Mouse (Mus musculus): ENCODE results near the gene Bcl2l14. TPM values are rescaled to one million over a fixed set of nuclear protein-coding genes. Genes with fewer than 3 reads are reported as not detected.

Bcl2l14 gene
- polyA plus RNA-seq, 1 experiment from 2014 or later, result 0.57 TPM

DNA sequence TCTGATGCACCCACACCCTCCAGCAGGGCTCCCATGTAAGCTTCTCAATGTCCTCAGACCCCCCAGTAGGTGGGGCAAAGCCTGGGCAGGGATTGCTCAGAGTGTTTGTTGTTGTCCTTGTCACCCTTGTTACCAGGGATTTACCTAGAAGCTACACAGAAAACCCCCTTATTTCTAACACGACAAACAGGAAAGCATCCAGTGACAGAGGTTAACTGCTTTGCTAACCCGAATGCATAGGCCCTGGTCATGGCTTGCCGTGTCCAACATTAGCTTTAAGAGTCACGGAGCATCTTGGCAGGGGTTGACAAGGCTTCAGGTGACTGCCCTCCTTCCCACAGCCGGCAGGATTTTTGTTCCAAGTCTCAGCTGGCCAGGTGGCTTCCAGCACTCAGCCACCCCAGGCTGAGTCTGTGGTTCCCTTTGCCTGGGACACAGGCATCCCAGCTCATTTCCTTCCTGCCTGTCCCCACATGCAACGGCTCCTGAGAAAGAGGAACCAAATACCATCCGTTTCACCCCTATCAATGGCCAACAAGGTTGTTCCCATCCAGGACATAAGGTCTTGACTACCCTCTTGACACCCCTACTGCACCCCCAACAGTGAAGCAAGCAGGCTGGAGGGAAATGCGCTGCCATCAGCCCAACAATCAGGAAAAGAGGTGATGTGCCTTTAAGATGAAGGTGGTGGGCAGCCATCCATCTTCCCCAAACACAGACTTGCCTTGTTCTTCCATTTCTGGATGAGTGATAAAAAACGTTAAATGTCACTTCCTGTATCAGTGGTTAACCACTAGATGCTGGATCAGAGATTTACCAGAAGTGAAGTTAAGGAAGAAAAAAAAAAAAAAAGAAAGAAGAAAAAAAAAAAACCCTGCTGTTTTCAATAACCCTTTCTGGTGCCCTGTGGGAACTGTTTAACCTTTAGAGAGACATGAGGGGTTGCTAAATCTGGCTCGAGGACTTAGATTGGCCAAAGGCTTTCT lies 29.5 kb upstream of the Bcl2l14 start:
- H3K4me3 ChIP-seq (ENCODE audit: low read depth, low read length), result no peak overlapping the region
- no peak overlapping the region for H3K27ac ChIP-seq (replicated peaks; ENCODE audit: low read depth, low read length)
- no peaks in the 10 kb centered on the region for H3K27me3 ChIP-seq (ENCODE audit: control insufficient read depth, insufficient read depth, low read length)
- H3K9ac ChIP-seq (ENCODE audit: low read length), result no peak overlapping the region
- H3K4me2 ChIP-seq (ENCODE audit: low read depth, severe bottlenecking), result no peak overlapping the region
- DNase-seq (ENCODE audit: low spot score) (no peak), ATAC-seq (ENCODE audit: insufficient number of reproducible peaks, low FRiP score, low TSS enrichment, low read depth) (no peak)
- no peaks in the 10 kb centered on the region for H3K4me1 ChIP-seq (ENCODE audit: control insufficient read depth, insufficient read depth, low read length)
- no peaks in the 10 kb centered on the region for H3K9me3 ChIP-seq (ENCODE audit: control insufficient read depth, low read length)
- H3K36me3 ChIP-seq (ENCODE audit: control insufficient read depth, insufficient read depth, low read length), result no peaks in the 10 kb centered on the region
- WGBS, result 62% methylated on average over 10 of the region's 10 CpGs

DNA sequence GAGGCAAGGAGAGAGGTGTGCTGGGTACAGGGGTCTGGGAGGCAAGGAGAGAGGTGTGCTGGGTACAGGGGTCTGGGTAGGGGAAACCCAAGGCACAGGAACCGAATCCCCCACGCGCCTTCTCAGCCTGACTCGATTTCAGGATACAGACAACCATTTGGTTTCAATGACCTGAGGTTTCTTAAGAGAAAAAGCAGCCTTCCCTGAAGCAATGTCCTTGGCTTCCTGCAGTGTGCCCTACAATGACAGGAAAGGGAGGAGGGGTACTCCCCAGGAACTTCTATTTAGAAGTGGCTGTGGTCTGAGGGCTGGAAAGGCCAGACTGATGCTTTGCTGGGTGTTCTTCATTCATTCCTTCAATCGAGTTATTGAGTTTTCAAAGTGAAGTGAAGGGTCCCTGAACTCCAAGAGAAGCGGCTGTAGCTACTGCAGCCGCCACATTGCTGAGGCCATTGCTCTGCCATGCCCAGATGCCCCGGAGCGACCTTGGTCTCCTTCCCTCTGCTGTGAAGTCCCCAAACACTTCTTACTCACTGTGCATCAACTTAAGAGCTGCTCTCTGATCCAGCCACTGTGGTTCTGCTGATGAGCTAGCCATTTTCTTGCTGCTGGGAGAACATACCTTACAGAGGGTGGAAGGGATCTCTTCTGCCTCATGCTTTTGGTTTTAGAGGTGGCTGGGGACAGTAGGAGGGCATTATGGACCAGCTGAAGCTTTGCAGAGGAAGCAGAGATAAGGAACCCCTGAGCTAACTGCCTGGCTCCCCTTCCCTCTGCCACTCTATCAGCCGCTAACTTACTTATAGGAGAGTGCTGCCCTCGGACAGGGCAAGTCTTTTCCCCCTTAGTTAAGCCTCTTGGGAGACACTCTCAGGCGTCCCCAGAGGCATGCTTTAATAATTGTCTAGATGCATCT lies 28.5 kb upstream of the Bcl2l14 start:
- DNase-seq (ENCODE audit: low spot score) (no peak), ATAC-seq (ENCODE audit: insufficient number of reproducible peaks, low FRiP score, low TSS enrichment, low read depth) (no peak)
- no peak overlapping the region for H3K27ac ChIP-seq (replicated peaks; ENCODE audit: low read depth, low read length)
- H3K9me3 ChIP-seq (ENCODE audit: control insufficient read depth, low read length), result no peaks in the 10 kb centered on the region
- H3K4me2 ChIP-seq (ENCODE audit: low read depth, severe bottlenecking), result no peak overlapping the region
- 72% methylated on average over 12 of the region's 12 CpGs for WGBS
- H3K9ac ChIP-seq (ENCODE audit: low read length), result no peak overlapping the region
- H3K27me3 ChIP-seq (ENCODE audit: control insufficient read depth, insufficient read depth, low read length), result no peaks in the 10 kb centered on the region
- H3K36me3 ChIP-seq (ENCODE audit: control insufficient read depth, insufficient read depth, low read length), result no peaks in the 10 kb centered on the region
- H3K4me3 ChIP-seq (ENCODE audit: low read depth, low read length), result no peak overlapping the region
- H3K4me1 ChIP-seq (ENCODE audit: control insufficient read depth, insufficient read depth, low read length), result no peaks in the 10 kb centered on the region

DNA sequence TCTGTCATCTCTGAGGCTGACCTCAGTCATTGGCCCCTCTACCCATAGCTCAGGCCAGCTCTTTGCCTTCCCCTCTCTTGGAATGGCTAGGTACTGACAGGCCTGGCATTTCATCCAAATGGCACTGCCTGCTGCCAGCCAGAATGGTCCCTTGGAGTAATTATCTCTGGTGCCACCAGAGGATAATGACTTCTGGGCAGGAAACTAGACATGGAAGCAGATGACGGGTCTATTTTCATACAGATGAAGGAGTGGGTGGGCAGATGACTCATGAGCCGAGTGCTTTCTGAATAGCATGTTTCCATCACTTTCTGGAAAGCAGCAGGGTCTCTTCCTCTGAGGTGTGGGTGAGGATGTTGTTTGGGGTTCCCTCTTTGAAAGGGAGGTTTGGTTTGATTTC lies 23.2 kb upstream of the Bcl2l14 start:
- no peak overlapping the region for H3K4me2 ChIP-seq (ENCODE audit: low read depth, severe bottlenecking)
- no peaks in the 10 kb centered on the region for H3K9me3 ChIP-seq (ENCODE audit: control insufficient read depth, low read length)
- ATAC-seq (ENCODE audit: insufficient number of reproducible peaks, low FRiP score, low TSS enrichment, low read depth), result no peak
- 68% methylated on average over 2 of the region's 2 CpGs for WGBS
- no peak overlapping the region for H3K4me3 ChIP-seq (ENCODE audit: low read depth, low read length)
- H3K9ac ChIP-seq (ENCODE audit: low read length), result no peak overlapping the region
- no peaks in the 10 kb centered on the region for H3K27me3 ChIP-seq (ENCODE audit: control insufficient read depth, insufficient read depth, low read length)
- H3K36me3 ChIP-seq (ENCODE audit: control insufficient read depth, insufficient read depth, low read length), result no peaks in the 10 kb centered on the region
- DNase-seq (ENCODE audit: low spot score), result no peak
- no peaks in the 10 kb centered on the region for H3K4me1 ChIP-seq (ENCODE audit: control insufficient read depth, insufficient read depth, low read length)
- H3K27ac ChIP-seq (replicated peaks; ENCODE audit: low read depth, low read length), result no peak overlapping the region

DNA sequence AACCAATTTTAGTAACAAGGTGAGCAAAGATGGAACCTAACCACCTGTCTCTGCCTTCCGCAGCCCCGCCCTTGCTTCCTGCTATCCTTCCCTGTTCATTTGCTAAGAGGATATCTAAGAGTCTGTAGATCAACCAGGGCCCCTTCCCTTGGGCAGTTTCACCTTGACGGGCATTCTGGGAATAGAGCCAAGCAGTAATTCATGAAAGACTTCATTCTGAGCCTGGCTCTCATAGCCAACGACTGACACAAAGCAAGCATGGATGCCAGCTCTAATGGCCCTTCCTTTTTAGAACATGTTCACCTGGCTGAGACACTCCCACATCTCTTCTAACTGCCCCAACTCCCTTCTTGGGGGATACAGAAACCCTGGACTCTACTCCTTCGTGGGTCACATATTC lies 18.9 kb upstream of the Bcl2l14 start:
- 88% methylated on average over 5 of the region's 5 CpGs for WGBS
- H3K4me3 ChIP-seq (ENCODE audit: low read depth, low read length), result no peak overlapping the region
- no peak overlapping the region for H3K4me2 ChIP-seq (ENCODE audit: low read depth, severe bottlenecking)
- H3K4me1 ChIP-seq (ENCODE audit: control insufficient read depth, insufficient read depth, low read length), result no peaks in the 10 kb centered on the region
- H3K9ac ChIP-seq (ENCODE audit: low read length), result no peak overlapping the region
- H3K27me3 ChIP-seq (ENCODE audit: control insufficient read depth, insufficient read depth, low read length), result no peaks in the 10 kb centered on the region
- ATAC-seq (ENCODE audit: insufficient number of reproducible peaks, low FRiP score, low TSS enrichment, low read depth), result no peak
- H3K27ac ChIP-seq (replicated peaks; ENCODE audit: low read depth, low read length), result no peak overlapping the region
- DNase-seq (ENCODE audit: low spot score), result no peak
- 0 out of 2 replicates have a peak, but pooled peaks cover 3% of the 10 kb centered on the region for H3K9me3 ChIP-seq (ENCODE audit: control insufficient read depth, low read length)
- H3K36me3 ChIP-seq (ENCODE audit: control insufficient read depth, insufficient read depth, low read length), result no peaks in the 10 kb centered on the region

DNA sequence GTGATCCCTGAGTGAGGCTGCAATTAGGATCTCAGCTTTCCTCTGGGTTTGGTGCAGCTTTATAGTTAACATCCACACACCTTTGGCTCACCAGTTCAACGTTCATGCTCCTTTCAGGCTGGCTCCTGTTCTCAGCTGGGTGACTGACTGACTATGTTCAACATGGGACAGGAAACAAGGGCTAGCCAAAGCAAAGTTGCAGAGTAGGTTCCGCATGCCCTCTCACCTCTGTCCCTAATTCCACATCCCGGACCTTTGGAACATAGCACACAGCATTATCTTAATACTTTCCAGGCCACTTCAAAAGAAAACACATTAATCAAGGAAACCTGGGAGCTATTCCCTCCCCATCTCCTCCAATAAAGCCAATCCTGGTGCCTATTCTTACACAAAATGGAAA lies 18.3 kb upstream of the Bcl2l14 start:
- Histone ChIP-seq H3K27me3 (ENCODE audit: control insufficient read depth, insufficient read depth, low read length) (no peaks in the 10 kb centered on the region), H3K36me3 (ENCODE audit: control insufficient read depth, insufficient read depth, low read length) (no peaks in the 10 kb centered on the region), H3K4me1 (ENCODE audit: control insufficient read depth, insufficient read depth, low read length) (no peaks in the 10 kb centered on the region), H3K27ac (replicated peaks; ENCODE audit: low read depth, low read length) (no peak overlapping the region), H3K4me3 (ENCODE audit: low read depth, low read length) (no peak overlapping the region), H3K4me2 (ENCODE audit: low read depth, severe bottlenecking) (no peak overlapping the region), H3K9ac (ENCODE audit: low read length) (no peak overlapping the region), H3K9me3 (ENCODE audit: control insufficient read depth, low read length) (0 out of 2 replicates have a peak, but pooled peaks cover 3% of the 10 kb centered on the region)
- no peak for DNase-seq (ENCODE audit: low spot score)
- no peak for ATAC-seq (ENCODE audit: insufficient number of reproducible peaks, low FRiP score, low TSS enrichment, low read depth)
- 56% methylated on average over 3 of the region's 3 CpGs for WGBS

DNA sequence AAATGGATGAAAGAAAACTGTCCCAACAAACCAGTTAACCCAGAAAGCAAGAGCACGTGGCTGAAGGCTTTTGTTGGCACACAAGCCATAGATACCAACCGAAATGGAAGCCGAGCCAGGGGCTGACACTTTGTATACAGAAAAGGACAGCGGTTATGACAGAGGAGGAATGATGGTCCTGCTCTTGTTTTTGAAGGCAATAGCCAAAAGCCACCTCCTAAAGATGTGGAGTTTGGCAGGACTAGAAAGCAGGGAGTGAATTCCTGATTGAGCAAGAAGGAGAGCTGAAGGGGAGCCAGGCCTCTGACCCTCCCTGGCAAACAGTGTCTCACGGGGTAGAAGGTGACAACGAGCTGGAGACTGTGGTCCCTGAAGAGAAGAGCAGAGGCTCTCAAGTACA lies 14.7 kb upstream of the Bcl2l14 start:
- Histone ChIP-seq H3K36me3 (ENCODE audit: control insufficient read depth, insufficient read depth, low read length) (no peaks in the 10 kb centered on the region), H3K4me2 (ENCODE audit: low read depth, severe bottlenecking) (no peak overlapping the region), H3K4me1 (ENCODE audit: control insufficient read depth, insufficient read depth, low read length) (no peaks in the 10 kb centered on the region), H3K9me3 (ENCODE audit: control insufficient read depth, low read length) (0 out of 2 replicates have a peak, but pooled peaks cover 3% of the 10 kb centered on the region), H3K9ac (ENCODE audit: low read length) (no peak overlapping the region), H3K27ac (replicated peaks; ENCODE audit: low read depth, low read length) (no peak overlapping the region), H3K4me3 (ENCODE audit: low read depth, low read length) (no peak overlapping the region), H3K27me3 (ENCODE audit: control insufficient read depth, insufficient read depth, low read length) (no peaks in the 10 kb centered on the region)
- DNase-seq (ENCODE audit: low spot score) (no peak), ATAC-seq (ENCODE audit: insufficient number of reproducible peaks, low FRiP score, low TSS enrichment, low read depth) (no peak)
- WGBS, result 79% methylated on average over 6 of the region's 6 CpGs

DNA sequence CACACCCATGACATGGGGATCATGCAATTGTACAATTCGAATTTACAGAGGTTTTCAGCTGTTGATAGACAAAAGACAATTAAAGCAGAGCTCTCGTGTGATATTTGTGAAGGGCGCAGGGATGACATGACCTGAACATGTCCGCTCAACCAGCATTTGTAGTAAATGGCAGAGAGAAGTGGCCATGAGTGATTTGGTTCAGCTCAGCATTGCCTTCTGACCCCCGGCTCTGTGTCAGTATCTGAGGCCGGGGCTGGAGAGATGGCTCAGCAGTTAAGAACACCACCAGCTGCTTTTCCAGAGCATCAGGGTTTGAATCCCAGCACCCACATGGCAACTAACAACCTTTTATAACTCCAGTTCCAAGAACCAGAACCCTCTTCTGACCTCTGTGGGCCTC lies 10.2 kb upstream of the Bcl2l14 start:
- ATAC-seq (ENCODE audit: insufficient number of reproducible peaks, low FRiP score, low TSS enrichment, low read depth), result no peak
- no peak for DNase-seq (ENCODE audit: low spot score)
- Histone ChIP-seq H3K27ac (replicated peaks; ENCODE audit: low read depth, low read length) (no peak overlapping the region), H3K9ac (ENCODE audit: low read length) (no peak overlapping the region), H3K4me1 (ENCODE audit: control insufficient read depth, insufficient read depth, low read length) (no peaks in the 10 kb centered on the region), H3K27me3 (ENCODE audit: control insufficient read depth, insufficient read depth, low read length) (no peaks in the 10 kb centered on the region), H3K9me3 (ENCODE audit: control insufficient read depth, low read length) (no peaks in the 10 kb centered on the region), H3K4me3 (ENCODE audit: low read depth, low read length) (no peak overlapping the region), H3K36me3 (ENCODE audit: control insufficient read depth, insufficient read depth, low read length) (no peaks in the 10 kb centered on the region), H3K4me2 (ENCODE audit: low read depth, severe bottlenecking) (no peak overlapping the region)
- 86% methylated on average over 6 of the region's 6 CpGs for WGBS

DNA sequence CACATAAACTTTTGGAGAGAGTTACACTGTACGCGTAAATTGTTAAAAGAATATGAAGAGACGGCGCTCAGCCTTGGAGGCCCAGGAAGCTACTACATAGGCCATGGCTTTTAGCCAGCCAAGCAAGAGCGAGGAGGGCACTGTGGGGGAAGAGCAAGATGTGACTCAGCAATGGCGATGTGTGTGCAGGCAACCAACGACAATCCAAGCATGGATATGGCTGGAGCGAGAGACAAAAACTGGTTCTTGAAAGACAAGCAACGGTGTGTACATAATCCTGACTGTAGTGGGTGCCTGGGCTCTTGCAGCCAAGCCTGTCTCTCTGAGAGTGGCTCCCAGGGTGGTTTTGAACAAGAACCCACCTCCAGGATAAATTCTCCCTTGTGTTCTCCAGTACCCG lies 8.7 kb upstream of the Bcl2l14 start:
- no peak overlapping the region for H3K4me3 ChIP-seq (ENCODE audit: low read depth, low read length)
- DNase-seq (ENCODE audit: low spot score), result no peak

More for the DNA sequence above, 8.7 kb upstream of the Bcl2l14 start:
- Histone ChIP-seq H3K4me2 (ENCODE audit: low read depth, severe bottlenecking) (no peak overlapping the region), H3K27ac (replicated peaks; ENCODE audit: low read depth, low read length) (no peak overlapping the region), H3K9me3 (ENCODE audit: control insufficient read depth, low read length) (no peaks in the 10 kb centered on the region), H3K4me1 (ENCODE audit: control insufficient read depth, insufficient read depth, low read length) (no peaks in the 10 kb centered on the region), H3K27me3 (ENCODE audit: control insufficient read depth, insufficient read depth, low read length) (no peaks in the 10 kb centered on the region), H3K36me3 (ENCODE audit: control insufficient read depth, insufficient read depth, low read length) (no peaks in the 10 kb centered on the region), H3K9ac (ENCODE audit: low read length) (no peak overlapping the region)
- no peak for ATAC-seq (ENCODE audit: insufficient number of reproducible peaks, low FRiP score, low TSS enrichment, low read depth)
- 93% methylated on average over 10 of the region's 10 CpGs for WGBS
